Mouse (Mus musculus) testis, postnatal 10 days (tissue): Measurements from ENCODE around the gene Mtcl1.

Experiments used
- DNase-seq: peaks from one replicate; pipeline ENCODE4 v3.0.0; 2021; ENCODE audit warnings: low spot score

Gene Mtcl1

DNA sequence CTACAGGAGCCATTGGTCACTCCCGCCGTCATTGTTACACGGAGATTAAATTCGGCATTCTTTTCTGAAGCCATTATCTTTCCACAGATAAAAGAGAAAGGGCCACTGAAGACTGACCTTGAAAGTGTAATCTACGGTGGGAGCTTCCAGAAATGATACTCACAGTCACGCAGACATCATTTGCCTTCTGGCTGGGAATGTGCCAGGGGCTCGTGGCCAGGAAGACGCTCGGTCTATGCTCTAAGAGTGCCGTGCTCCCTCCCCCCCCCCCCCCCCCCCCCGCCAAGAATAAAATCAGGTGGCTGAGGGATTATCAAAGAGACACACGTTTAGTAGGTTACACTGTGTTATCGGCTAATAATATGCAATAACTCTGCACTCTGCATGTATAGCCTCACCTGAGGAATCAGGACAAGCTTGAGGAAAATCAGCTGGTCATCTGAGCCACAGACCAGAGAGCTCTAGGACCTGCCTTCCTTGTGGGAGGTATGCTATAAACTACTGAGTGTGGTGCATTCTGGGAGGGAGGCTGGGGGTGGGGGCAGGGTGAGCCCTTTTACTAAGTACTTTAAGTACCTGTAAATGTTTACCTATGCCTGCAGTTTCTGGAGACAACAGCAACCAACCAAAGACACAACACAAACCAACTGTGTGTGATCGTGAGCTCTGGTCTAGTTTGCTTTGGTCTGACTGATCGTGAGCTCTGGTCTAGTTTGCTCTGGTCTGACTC, 87.1 kb downstream of the Mtcl1 start:
- DNase-seq = peak; percentile 68

GRCm38 (mm10) chr17:66358026-66358978, 91.2 kb downstream of the Mtcl1 start:
- no peak for DNase-seq

DNA sequence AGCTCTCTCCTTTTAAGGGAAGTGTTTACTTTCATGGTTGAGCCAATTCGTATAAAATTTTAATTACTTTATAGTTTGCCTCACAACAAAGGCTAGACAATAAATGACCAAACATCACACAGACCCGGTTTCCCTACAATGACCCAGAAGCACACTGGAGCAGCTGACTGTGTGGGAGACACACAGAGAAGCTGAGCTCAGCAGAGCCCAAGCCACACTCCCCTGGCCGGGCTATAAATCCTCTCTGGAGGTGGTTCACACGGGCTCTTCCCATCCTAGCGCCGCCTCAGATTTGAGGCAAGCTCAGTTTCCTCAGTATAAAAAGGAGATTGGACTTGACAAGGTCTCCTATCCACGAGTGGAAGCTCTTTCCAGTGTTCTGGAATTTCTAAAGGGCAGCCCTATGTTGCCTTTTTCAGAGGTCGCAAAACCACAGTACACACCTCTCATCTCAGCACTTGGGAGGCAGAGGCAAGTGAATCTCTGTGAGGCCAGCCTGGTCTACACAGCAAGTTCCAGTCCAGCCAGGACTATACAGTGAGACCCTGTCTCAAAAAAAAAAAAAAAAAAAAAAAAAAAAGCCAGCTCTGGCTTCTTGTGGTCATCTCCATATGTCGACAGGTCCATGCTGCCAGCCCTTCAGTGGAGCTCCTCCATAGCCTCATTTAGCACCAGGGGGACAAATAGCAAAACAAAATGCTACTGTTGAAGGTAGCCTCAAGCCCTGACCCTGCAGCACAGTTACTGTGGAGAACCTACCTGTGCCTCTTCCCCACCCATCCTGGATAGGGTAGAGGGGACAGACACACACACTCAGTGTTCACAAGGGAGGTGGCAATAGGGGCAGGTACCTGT, 92.2 kb downstream of the Mtcl1 start:
- no peak for DNase-seq

- no peak for DNase-seq
Measured at GRCm38 (mm10) chr17:66353907-66354306, 95.6 kb downstream of the Mtcl1 start.

GRCm38 (mm10) chr17:66352847-66353643, 96.5 kb downstream of the Mtcl1 start:
- no peak for DNase-seq

GRCm38 (mm10) chr17:66352219-66352618, 97.3 kb downstream of the Mtcl1 start:
- no peak for DNase-seq

DNA sequence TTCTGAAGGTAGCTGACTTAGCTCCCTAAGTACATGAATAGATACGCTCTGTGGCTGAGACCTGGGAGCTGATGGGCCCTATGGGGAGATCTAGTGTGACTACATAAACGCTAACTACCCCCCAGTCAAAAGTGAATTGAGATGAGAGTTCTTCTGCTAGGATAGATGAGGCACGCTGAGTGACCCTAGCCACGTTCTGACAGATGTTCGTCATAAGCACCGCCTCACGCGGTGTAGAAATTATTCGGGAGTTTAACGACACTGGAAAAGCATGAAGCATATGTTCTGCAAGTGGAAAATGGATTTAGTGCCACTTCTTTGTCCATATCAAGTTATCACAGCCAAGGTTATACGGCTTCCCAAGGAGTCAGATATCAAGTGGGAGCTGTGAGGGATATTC, 98.9 kb downstream of the Mtcl1 start:
- DNase-seq = no peak

- no peak for DNase-seq
Measured at GRCm38 (mm10) chr17:66350127-66350526, 99.4 kb downstream of the Mtcl1 start.

DNA sequence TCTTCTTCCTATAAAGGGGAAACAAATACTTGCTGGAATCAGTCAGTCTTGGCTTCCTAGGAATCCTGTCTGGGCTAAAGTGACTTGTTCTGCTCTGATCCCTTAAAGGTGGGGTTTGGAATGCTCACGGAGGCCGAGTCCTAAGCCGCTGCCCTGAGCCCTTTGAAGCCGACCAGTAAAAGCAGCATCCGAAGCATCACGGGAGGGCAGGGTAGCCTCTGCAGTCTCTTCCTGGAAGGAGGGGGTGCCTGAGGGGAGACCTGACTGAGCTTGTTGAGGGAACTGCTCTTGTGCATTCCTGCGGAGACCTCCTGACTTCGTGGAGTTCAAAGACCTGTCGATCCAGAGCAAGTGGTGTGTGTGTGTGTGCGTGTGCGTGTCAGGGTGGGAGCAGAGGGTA, 103.2 kb downstream of the Mtcl1 start:
- no peak for DNase-seq

DNA sequence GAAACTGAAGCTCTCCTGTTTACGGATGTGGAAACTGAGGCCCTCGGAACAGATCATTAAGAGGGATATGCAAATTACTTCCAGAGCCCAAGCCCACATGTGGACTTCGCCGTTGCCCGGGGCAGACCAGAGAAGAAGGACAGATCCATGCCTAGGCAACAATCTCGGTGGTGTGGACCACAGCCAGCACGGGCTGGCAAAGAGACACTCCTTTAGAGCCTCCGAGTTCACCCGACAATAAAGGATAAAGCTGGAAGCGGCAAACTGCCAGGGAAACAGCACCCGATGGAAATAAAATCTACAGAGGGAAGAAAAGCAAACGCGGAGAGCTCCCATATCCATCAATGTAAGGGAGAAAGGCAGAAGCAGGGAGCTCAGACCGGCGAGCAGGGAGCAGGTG, 103.9 kb downstream of the Mtcl1 start:
- DNase-seq = no peak

DNA sequence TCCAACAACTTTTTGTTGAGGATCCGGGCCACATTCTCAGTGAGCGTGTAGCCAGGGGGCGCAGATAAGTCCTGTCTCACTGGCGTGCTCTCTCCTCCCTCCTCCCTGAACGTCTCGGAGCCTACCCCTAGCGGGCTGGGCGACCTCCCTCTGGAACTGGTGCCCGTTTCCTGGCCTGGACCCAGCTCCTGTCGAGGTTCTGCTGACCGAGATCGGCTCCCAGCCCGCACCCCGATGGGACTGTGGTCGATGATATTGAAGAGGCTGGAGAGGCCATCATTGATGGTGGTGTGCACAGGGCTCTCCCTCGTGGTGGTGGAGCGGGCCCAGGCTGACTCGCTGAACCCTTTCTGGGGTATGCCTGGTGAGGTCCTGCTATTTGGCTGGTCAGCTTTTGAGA, 106.6 kb downstream of the Mtcl1 start:
- no peak for DNase-seq

GRCm38 (mm10) chr17:66341670-66342069, 107.9 kb downstream of the Mtcl1 start:
- no peak for DNase-seq

DNA sequence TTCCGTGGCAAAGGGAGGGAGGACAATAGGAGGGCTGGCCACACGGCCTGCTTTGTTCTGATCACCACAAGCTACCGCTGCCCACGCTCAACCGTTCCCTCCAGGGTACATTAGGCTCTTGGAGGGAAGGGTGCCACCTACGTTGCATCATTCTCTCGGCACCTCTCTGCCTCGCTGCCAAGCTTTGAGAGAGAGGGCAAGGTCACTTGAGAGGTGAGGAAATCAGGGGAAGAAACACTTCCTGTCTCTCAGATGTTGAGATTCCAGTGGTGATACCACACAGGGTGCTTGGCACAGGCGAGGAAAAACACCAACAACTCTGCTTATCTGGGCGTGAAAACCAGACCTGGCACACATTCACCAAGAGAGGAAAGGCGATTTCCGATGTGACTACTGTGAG, 108.8 kb downstream of the Mtcl1 start:
- DNase-seq = peak; percentile 54

DNA sequence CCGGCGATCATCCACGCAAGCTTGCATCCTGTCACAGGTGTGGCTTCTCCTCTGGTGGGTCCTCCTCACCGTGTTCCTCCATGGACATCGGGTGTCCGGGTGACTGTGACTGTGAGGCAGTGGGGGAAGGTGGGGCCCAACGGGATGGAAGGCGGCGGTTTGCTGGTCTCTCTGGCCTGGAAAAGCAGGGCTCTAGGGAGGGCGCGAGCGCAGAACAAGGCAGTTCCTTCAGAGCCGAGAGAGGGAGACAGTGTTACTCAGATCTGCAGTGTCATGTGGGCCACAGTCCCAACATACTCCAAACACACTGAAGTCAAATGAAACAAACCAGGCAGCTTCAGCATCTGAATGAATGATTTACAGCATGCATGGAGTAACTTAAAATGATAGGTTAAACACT, 111.6 kb downstream of the Mtcl1 start:
- DNase-seq = no peak

DNA sequence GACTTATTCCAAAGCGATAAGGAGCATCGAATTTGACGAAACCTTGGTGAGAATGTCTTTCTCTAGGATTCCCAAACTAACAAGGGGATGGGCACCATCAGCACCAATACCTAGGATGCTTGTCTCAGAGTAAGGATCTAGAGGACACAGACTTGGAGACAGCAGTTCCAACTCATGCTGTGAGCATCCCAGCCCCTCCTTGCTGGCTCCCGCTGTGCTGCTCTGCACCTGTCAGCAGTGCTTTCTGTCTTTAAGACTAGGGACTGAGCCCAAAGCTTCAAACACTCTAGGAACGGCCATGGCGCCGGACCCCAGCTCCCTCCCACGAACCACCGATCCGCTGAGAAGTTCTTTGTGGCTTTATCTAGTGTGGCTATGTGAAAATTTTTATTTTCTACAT, 114.0 kb downstream of the Mtcl1 start:
- DNase-seq = no peak

DNA sequence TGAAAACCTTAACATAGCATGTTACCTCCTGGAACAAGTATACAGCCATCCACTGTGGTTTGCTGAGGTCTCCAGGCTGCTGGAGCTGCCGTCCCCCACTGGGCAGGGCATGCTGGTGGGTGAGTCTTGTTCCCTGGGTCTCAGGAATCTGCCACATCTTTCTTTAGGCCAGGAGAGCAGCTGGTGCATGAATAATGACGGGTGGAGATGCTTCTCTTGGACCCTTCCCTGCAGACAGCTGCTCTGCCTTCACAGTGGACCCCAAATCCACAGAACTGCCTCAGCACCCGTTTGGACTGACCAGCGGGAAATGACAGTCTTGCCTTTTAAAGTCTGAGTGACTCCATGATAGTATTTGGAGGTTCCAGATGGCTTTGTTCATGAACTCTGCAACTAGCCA, 114.7 kb downstream of the Mtcl1 start:
- DNase-seq = no peak

GRCm38 (mm10) chr17:66331207-66331606, 118.3 kb downstream of the Mtcl1 start:
- DNase-seq = no peak

DNA sequence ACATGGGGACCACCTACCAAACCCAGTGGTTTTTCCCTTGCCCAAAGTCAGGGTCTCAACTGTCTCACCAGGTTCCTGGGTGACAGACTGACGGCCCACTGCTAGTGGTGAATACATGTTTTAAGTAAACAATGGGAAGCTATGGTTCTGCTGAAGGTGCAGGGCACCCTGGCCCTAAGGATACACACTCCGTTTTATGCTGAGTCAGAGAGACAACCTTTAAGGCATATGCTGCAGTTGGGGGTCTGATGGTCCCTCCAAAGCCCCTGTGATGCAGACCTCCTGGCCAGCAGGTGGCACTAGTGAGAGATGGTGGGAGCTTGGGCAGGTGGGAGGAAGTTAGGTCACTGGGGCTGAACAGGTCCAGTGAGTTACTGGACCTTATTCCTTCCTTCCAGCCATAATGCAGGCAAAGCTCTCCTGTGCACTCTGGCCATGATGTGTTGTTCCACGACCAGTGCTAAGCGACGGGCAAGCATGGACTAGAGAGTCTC, 123.0 kb downstream of the Mtcl1 start:
- DNase-seq = no peak

GRCm38 (mm10) chr17:66326204-66326545, 123.4 kb downstream of the Mtcl1 start:
- DNase-seq = no peak

DNA sequence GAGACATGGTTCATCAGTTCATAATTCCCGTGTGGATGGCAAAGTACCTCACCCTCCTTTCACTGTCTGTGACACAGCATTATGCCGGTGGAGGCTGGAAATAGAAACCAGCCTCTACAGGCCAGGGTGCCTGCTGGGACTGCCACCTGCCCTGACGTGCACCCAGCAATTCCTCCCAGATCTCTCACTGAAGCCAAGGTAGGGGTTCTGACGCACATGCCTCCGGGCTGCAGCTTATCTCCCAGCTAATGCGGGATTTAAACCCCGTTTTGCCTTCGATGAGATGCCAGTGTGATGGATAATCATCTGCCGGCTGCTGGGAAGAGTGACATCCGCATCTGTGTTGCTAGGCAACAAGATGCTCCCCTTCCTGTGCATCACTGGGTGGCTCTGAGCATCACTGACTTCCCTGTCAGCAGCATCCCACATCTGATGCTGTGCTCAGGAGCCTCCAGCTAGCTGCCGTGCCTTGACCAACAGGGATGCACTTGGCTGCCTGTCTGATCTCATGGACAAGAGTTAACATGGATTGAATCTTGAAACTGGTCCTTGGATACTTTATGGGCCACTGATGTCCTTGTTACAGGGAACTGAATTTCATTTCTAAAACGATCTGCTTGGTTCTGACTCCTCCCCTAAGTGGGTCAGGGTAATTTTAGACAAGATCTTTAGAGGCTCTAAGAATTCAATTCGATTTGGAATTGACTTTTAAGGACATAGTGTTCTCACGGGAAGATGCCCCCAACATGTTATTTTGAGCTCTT, 123.9 kb downstream of the Mtcl1 start:
- DNase-seq = no peak

DNA sequence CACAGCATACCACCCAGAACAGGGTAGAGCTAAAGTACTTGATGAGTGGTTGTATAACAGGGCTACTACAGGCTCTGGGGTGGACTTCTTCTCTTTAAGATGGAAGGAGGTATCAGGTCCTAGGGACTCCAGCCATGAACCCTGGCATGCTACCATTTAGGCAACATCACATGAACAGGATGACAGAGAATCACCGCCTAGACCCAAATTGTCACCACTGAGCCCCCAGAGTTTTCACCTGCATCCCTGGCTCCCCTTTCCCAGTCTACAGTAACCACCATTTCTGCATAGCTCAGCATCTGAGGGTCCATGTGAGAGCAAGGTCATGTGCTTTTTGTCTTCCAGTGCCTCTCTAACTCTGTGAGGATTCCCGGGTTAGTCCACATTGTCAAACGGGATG, 124.7 kb downstream of the Mtcl1 start:
- DNase-seq = no peak
